Mouse (Mus musculus) embryo, embryonic 11.5 days (tissue): ENCODE results near the gene Fthl17c.
A peak's percentile ranks its signal among the peaks of the same experiment; 100 is the strongest.
"Not testable (repeated sequence)": the region's sequence is repeated elsewhere in the genome, so short reads cannot be mapped to it uniquely, and the experiment has no call there.

Source experiments
- DNase-seq: peaks from one replicate; pipeline ENCODE4 v3.0.0-alpha.2; 2012; ENCODE audit warnings: low read depth, low spot score

The Fthl17c gene

GRCm38 (mm10) chrX:8976459-8976858 lies at the start of gene Fthl17c:
TSS of gene Fthl17c (minus strand) at chrX:8976559.
- DNase-seq = not testable (repeated sequence)

- no peak for DNase-seq
Observed at GRCm38 (mm10) chrX:9019481-9019880, 43.1 kb upstream of the Fthl17c start.

- no peak for DNase-seq
Observed at GRCm38 (mm10) chrX:9016079-9016478, 39.7 kb upstream of the Fthl17c start.

GRCm38 (mm10) chrX:8986655-8987054 lies 10.3 kb upstream of the Fthl17c start, which contains the start of gene Fthl17d:
TSS of gene Fthl17d (minus strand) at chrX:8986755.
- DNase-seq = not testable (repeated sequence)

- not testable (repeated sequence) for DNase-seq
Observed at GRCm38 (mm10) chrX:8964618-8965017, 11.7 kb downstream of the Fthl17c start.

- not testable (repeated sequence) for DNase-seq
Observed at GRCm38 (mm10) chrX:8962875-8963274, 13.5 kb downstream of the Fthl17c start, which contains the start of gene Fthl17b. TSS of gene Fthl17b (minus strand) at chrX:8962975.

- peak; percentile 64 for DNase-seq
Observed at GRCm38 (mm10) chrX:8948130-8948805, 28.1 kb downstream of the Fthl17c start.

- DNase-seq = no peak
Observed at GRCm38 (mm10) chrX:8944041-8944440, 32.3 kb downstream of the Fthl17c start.

- DNase-seq = no peak
Observed at GRCm38 (mm10) chrX:8927308-8927707, 49.1 kb downstream of the Fthl17c start.
